Mouse (Mus musculus): ENCODE results near the gene Gtpbp4. TPM values are rescaled to one million over a fixed set of nuclear protein-coding genes. Genes with fewer than 3 reads are reported as not detected.
"Not testable (repeated sequence)": the region's sequence is repeated elsewhere in the genome, so short reads cannot be mapped to it uniquely, and the experiment has no call there.

Gtpbp4 gene
- polyA plus RNA-seq, 1 experiment from 2014 or later = 77.2 TPM

- not testable (repeated sequence) for H3K9me3 ChIP-seq (replicated peaks); H3K27me3 ChIP-seq; H3K9ac ChIP-seq; ATAC-seq (ENCODE audit: insufficient number of reproducible peaks, low FRiP score, low TSS enrichment, low read depth); H3K4me3 ChIP-seq (replicated peaks); H3K4me2 ChIP-seq (replicated peaks); H3K4me1 ChIP-seq; H3K27ac ChIP-seq (replicated peaks); H3K36me3 ChIP-seq
- 72% methylated on average over 4 of the region's 4 CpGs for WGBS
Measured at GRCm38 (mm10) chr13:8941110-8941509, 54.8 kb downstream of the Gtpbp4 start.

- not testable (repeated sequence) for H3K9me3 ChIP-seq (replicated peaks); H3K36me3 ChIP-seq; H3K27me3 ChIP-seq; H3K27ac ChIP-seq (replicated peaks); H3K4me3 ChIP-seq (replicated peaks); ATAC-seq (ENCODE audit: insufficient number of reproducible peaks, low FRiP score, low TSS enrichment, low read depth); H3K4me1 ChIP-seq; H3K9ac ChIP-seq; H3K4me2 ChIP-seq (replicated peaks)
- WGBS = 73% methylated on average over 6 of the region's 6 CpGs
Measured at GRCm38 (mm10) chr13:8937611-8938140, 58.2 kb downstream of the Gtpbp4 start.

- Histone ChIP-seq H3K27ac (replicated peaks) (no peak overlapping the region), H3K9me3 (replicated peaks) (no peaks in the 10 kb centered on the region), H3K27me3 (no peaks in the 10 kb centered on the region), H3K4me2 (replicated peaks) (no peak overlapping the region), H3K9ac (no peak overlapping the region), H3K36me3 (no peaks in the 10 kb centered on the region), H3K4me1 (no peaks in the 10 kb centered on the region), H3K4me3 (replicated peaks) (no peak overlapping the region)
- no peak for ATAC-seq (ENCODE audit: insufficient number of reproducible peaks, low FRiP score, low TSS enrichment, low read depth)
- WGBS = 57% methylated on average over 2 of the region's 2 CpGs
Measured at GRCm38 (mm10) chr13:8933499-8933898, 62.4 kb downstream of the Gtpbp4 start.

Small RNA genes lying within 50 kb of the gene (microRNA-seq; reads per million reads assigned to microRNA genes)
- not detected for gene Gm22750 (ENCODE audit: borderline number of aligned reads)

Other genes starting within 250 kb of the Gtpbp4 start
- gene Wdr37, start 124.2 kb downstream of the Gtpbp4 start, polyA plus RNA-seq (2015; fragmentation: Nextera tagmentation; extraction: Ambion mirVana) = 17.1 and 17.7 TPM in 2 replicates
- gene Idi1, start 110.6 kb downstream of the Gtpbp4 start, polyA plus RNA-seq (2015; fragmentation: Nextera tagmentation; extraction: Ambion mirVana) = 61.8 and 61.9 TPM in 2 replicates
- 3.8 and 5.4 TPM in 2 replicates for gene Gm9745, start 47.9 kb downstream of the Gtpbp4 start, polyA plus RNA-seq (2015; fragmentation: Nextera tagmentation; extraction: Ambion mirVana)
- gene Idi2, start 43.2 kb downstream of the Gtpbp4 start, polyA plus RNA-seq (2015; fragmentation: Nextera tagmentation; extraction: Ambion mirVana) = 8.0 and 16.2 TPM in 2 replicates
- gene Larp4b, start 97.8 kb upstream of the Gtpbp4 start, polyA plus RNA-seq (2015; fragmentation: Nextera tagmentation; extraction: Ambion mirVana) = 33.2 and 33.6 TPM in 2 replicates